Mouse (Mus musculus): ENCODE data around the gene Ppp5c.

DNA sequence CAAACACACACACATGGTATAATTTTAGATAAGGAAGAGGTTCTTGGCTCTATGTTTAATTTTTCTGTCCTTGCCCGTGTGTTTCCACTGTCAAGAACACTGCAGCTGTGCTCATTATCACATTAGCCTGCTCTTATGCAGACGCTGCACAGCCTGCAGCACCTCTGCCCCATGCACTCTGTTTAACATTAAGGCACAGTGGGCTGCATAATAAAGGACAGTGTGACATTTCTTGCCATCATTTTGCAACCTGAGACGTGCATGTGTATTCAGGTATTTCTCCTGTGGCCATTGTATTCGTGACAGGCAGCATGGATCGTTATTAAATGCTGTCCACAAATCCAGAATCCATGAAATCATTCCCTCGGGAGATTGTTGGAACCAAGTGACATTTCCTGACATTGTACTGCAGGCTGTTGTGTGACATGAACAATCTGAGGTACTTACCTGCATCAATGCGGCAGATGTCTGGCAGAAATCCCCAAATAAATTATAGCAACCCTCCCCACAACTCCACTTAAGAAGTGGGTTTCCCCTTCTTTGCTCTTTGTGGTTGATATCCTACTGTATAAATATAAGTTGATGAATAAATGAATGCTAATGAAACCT, 40.1 kb downstream of the Ppp5c start:
- TF ChIP-seq CTCF (IDR thresholded peaks at IDR 0.05) (no peak), EP300 (IDR thresholded peaks at IDR 0.05) (no peak)
